Mouse (Mus musculus) embryonic fibroblast, embryonic 13.5 days (primary cell): ENCODE data around the gene Gm10392.

ENCODE experiments used
- CTCF ChIP-seq: IDR thresholded peaks from 2 replicates; pipeline ENCODE4 v1.5.1; 2011; ENCODE audit warnings: mild to moderate bottlenecking, control low read depth, low read length, moderate library complexity, borderline replicate concordance; ENCODE audit not compliant: insufficient read depth
- POLR2A ChIP-seq: IDR thresholded peaks from 2 replicates; pipeline ENCODE4 v1.6.1; 2011; ENCODE audit warnings: low read depth, mild to moderate bottlenecking, control low read depth, low read length, moderate library complexity

- no peak for TF ChIP-seq POLR2A
- no peak for TF ChIP-seq CTCF
Measured at GRCm38 (mm10) chr11:77504377-77504776, 14.6 kb downstream of the Gm10392 start.
